Mouse (Mus musculus) neural tube, embryonic 13.5 days (tissue): ENCODE results near the gene Gabrq. TPM values are rescaled to one million over a fixed set of nuclear protein-coding genes. Genes with fewer than 3 reads are reported as not detected.
A peak's percentile ranks its signal among the peaks of the same experiment; 100 is the strongest.

Experiments
- ATAC-seq: fragments of 200-750 bp; cut with Nextera tagmentation; 2 replicates; pipeline ENCODE4 v1.8.0; 2017; ENCODE audit warnings: low read depth, mild to moderate bottlenecking, moderate TSS enrichment, moderate library complexity
- H3K27ac ChIP-seq: fragments of 300-500 bp; sonication (generic); replicated peaks from 2 replicates; pipeline ENCODE4 v1.5.1; 2015; ENCODE audit warnings: moderate library complexity, mild to moderate bottlenecking, inconsistent platforms
- H3K27me3 ChIP-seq: fragments of 300-500 bp; sonication (generic); 2 replicates; pipeline ENCODE4 v1.6.1; 2015; ENCODE audit warnings: mild to moderate bottlenecking, inconsistent platforms
- H3K36me3 ChIP-seq: fragments of 300-500 bp; sonication (generic); 2 replicates; pipeline ENCODE4 v1.6.1; 2015; ENCODE audit warnings: mild to moderate bottlenecking, inconsistent platforms
- H3K4me1 ChIP-seq: fragments of 300-500 bp; sonication (generic); replicated peaks from 2 replicates; pipeline ENCODE4 v1.6.1; 2015; ENCODE audit warnings: inconsistent platforms
- H3K4me2 ChIP-seq: fragments of 300-500 bp; sonication (generic); 2 replicates; pipeline ENCODE4 v1.6.1; 2015; ENCODE audit warnings: inconsistent platforms, mild to moderate bottlenecking, moderate library complexity
- H3K4me3 ChIP-seq: fragments of 300-500 bp; sonication (generic); 2 replicates; pipeline ENCODE4 v1.5.1; 2015; ENCODE audit warnings: mild to moderate bottlenecking, inconsistent platforms
- H3K9ac ChIP-seq: fragments of 300-500 bp; sonication (generic); 2 replicates; pipeline ENCODE4 v1.6.1; 2015; ENCODE audit warnings: moderate library complexity, mild to moderate bottlenecking, inconsistent platforms
- H3K9me3 ChIP-seq: fragments of 300-500 bp; sonication (generic); 2 replicates; pipeline ENCODE4 v1.6.1; 2016; ENCODE audit warnings: inconsistent platforms
- WGBS: fragments of 180-500 bp; shearing (Covaris S2); methylation state at CpG from one replicate; pipeline ENCODE4 v1.1.7; 2015; 5-methylcytosine and 5-hydroxymethylcytosine counted together
- polyA plus RNA-seq: library from polyadenylated mRNA; unstranded; fragments of >200 nt; fragmentation: Nextera tagmentation; extraction: Ambion mirVana; gene quantifications from 2 replicates; pipeline ENCODE4 v1.2.1, GENCODE M21; 2015

Gabrq gene
- 1.3 and 1.5 TPM in 2 replicates for polyA plus RNA-seq

DNA sequence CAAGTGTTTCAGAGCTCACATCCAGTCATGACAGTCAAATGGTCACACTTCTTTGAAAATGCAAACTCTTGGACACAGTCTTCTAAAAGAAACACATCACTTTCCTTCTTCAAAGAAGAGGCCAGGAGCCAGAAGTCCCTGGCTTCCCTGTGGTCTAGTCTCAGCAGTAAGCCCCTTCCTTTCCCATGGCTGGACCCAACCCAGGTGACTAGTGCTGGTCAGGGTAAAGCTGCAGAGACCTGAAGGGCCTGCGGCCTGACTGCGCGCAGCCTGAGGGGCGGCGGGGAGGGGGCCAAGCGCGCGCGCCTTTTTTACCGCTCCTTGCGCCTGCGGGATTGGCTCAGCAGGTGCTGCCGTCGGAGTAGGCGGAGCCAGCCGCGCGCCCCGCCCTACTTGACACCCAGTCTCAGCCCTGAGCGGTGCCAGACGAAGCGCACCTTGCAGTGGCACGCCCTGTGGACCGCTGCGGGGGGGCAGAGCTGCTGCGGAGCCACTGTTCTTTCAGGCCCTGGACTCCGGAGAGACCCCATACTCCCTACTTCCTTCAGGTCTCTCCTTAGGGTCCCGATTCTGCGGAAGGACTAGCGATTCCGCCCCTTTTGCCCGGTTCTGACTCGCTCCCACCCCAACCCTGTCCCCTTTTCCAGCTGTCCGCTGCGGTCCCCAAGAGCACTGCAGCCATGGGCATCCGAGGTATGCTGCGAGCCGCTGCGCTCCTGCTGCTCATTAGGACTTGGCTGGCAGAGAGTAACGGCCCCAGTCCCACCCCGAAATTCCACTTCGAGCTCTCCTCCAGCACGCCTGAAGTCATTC is at the start of gene Gabrq:
Gene Gabrq (plus strand): TSS at position 403 of the 813 bp plus-strand sequence.
- Histone ChIP-seq H3K4me2 (peak within 1 kb of the TSS; percentile 67), H3K4me3 (peak within 1 kb of the TSS; percentile 42), H3K27ac (no peak within 1 kb of the TSS), H3K9me3 (no peaks in the 10 kb centered on the region), H3K9ac (peak within 1 kb of the TSS; percentile 45; the same call in 1 of the 2 replicates), H3K36me3 (no peaks in the 10 kb centered on the region), H3K4me1 (0 out of 2 replicates have a peak, but pooled peaks cover 6% of the 10 kb centered on the region), H3K27me3 (peaks cover 5% of the 10 kb centered on the region; the same call in 1 of the 2 replicates)
- peak; percentile 90 for ATAC-seq
- WGBS: 20% methylated on average over 43 of the region's 43 CpGs

DNA sequence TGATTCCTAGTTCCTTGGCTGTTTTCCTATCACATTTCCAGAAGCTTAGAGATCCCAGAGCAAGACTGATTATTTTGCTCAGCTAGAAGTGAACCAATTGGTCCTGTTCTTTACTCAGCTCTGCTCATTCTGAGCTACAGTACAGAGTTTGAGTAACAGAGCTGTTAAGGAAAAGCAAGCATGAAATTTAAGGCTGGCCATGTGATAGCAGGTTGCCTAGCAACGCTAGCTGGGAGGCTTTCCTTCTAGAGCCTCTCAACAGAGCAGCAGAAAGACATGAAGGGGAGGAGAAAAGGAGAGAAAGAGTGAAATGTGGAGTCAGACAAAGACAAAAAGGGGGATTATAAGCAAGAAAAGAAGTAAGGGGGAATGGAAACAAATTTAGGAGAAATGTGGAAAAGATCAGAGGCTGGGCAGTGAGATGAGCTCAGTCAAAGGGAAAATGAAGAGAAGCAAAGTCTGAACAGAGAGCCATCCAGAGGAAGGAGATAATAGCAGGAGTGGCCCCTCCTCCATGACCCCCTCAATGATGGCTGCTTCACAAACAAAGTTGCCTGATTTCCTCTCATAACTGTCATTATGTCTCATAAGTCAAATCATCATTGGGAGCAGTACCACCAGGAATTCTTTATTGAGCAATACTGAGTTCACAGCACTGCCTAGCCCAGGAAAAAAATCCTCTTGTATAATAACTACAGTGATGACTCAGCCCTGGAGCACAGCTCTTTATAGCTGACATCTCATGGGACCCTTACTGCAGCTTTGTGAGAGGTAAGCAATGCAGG is 36.0 kb upstream of the Gabrq start:
- ATAC-seq: peak; percentile 94
- H3K9ac ChIP-seq: no peak overlapping the region
- H3K27ac ChIP-seq: no peak overlapping the region
- H3K9me3 ChIP-seq: no peaks in the 10 kb centered on the region
- H3K4me2 ChIP-seq: no peak overlapping the region
- peaks cover 9% of the 10 kb centered on the region; the same call in 1 of the 2 replicates for H3K4me1 ChIP-seq
- H3K36me3 ChIP-seq: no peaks in the 10 kb centered on the region
- H3K4me3 ChIP-seq: no peak overlapping the region
- H3K27me3 ChIP-seq: no peaks in the 10 kb centered on the region
- 22% methylated on average over 1 of the region's 1 CpGs for WGBS

DNA sequence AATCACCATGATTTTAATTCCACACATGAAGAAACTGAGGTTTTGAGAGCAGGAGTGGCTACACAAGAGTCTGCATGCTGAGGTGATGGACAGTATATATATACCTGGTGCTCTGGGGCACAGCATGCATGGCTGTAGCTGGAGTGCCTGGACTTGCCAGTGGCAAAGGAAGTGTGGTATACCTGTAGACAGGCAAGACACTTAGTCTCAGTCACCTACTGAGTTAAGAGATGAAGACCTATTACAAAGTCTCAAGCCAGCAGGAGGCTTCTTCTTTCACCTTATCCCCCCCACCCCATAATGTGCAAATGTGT is 35.5 kb upstream of the Gabrq start:
- no peaks in the 10 kb centered on the region for H3K9me3 ChIP-seq
- H3K36me3 ChIP-seq: no peaks in the 10 kb centered on the region
- H3K27me3 ChIP-seq: no peaks in the 10 kb centered on the region
- no peak for ATAC-seq
- H3K9ac ChIP-seq: no peak overlapping the region
- H3K27ac ChIP-seq: no peak overlapping the region
- no peak overlapping the region for H3K4me2 ChIP-seq
- H3K4me3 ChIP-seq: no peak overlapping the region
- peaks cover 9% of the 10 kb centered on the region; the same call in 1 of the 2 replicates for H3K4me1 ChIP-seq

DNA sequence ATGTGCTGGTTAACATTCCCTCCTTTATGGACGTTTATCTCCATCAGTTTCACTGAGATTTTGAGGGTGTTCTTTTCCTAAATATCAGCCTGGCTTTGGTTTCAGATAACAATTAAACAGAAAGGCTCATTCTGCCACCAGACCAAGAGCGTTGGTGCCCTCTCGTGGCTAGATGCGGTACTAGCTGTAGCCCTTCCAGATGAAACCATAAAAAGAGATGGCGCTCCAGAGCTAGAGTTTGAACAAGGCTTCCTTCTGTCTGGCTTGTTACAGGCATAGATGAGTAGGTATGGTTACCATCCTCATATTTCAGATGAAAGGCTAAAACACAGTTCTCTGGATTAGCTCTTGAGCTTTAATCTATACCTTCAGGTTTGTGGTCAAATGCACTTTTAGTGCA is 5.4 kb upstream of the Gabrq start:
- Histone ChIP-seq H3K9me3 (no peaks in the 10 kb centered on the region), H3K27me3 (peaks cover 5% of the 10 kb centered on the region; the same call in 1 of the 2 replicates), H3K36me3 (no peaks in the 10 kb centered on the region), H3K4me2 (no peak overlapping the region), H3K4me1 (no peaks in the 10 kb centered on the region), H3K27ac (no peak overlapping the region), H3K4me3 (no peak overlapping the region), H3K9ac (no peak overlapping the region)
- no peak for ATAC-seq
- 4% methylated on average over 5 of the region's 5 CpGs for WGBS

DNA sequence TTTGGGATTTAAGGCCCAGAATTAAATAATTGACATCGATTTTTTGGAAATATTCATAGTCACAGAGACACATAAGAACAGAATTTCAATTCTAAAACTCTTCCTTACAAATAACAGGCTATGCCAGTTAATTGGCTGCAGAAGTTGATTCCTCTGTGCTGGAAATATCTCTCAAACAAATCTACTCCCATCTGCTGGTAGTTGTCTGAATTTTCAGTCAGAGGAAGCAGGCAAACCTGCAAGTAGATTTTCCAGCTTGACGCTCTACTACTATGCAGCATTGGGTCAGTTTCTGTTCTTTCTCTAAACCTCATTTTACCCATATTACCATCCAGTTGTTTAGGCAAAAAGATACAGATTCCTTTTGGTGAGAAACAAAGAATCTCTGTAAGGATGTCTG is 1.7 kb upstream of the Gabrq start:
- WGBS: 72% methylated on average over 2 of the region's 2 CpGs
- no peaks in the 10 kb centered on the region for H3K36me3 ChIP-seq
- H3K4me3 ChIP-seq: no peak overlapping the region
- no peak for ATAC-seq
- H3K27ac ChIP-seq: no peak overlapping the region
- 0 out of 2 replicates have a peak, but pooled peaks cover 6% of the 10 kb centered on the region for H3K4me1 ChIP-seq
- H3K9ac ChIP-seq: no peak overlapping the region
- H3K9me3 ChIP-seq: no peaks in the 10 kb centered on the region
- H3K4me2 ChIP-seq: no peak overlapping the region
- peaks cover 5% of the 10 kb centered on the region; the same call in 1 of the 2 replicates for H3K27me3 ChIP-seq

DNA sequence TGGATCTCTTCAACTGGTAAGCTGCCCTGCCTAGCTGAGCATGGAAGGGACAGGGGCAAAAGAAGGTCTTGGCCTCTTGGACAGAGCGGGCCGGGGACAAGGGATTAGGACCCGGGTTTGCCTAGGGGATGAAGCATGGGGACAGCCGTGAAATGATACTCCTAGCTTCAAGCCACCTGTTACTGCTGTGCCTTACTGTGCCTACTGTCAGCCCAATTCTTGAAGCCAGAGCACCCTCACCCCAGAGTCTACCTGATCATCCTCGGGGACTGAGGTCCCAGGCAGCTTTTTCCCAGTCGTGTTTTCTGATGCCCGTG is 569 bp downstream of the Gabrq start:
- H3K4me1 ChIP-seq: 0 out of 2 replicates have a peak, but pooled peaks cover 6% of the 10 kb centered on the region
- H3K4me2 ChIP-seq: peak overlapping the region; percentile 67
- no peak overlapping the region for H3K9ac ChIP-seq
- H3K9me3 ChIP-seq: no peaks in the 10 kb centered on the region
- peaks cover 5% of the 10 kb centered on the region; the same call in 1 of the 2 replicates for H3K27me3 ChIP-seq
- WGBS: 44% methylated on average over 7 of the region's 7 CpGs
- peak overlapping the region; percentile 42 for H3K4me3 ChIP-seq
- H3K36me3 ChIP-seq: no peaks in the 10 kb centered on the region
- no peak overlapping the region for H3K27ac ChIP-seq
- ATAC-seq: peak; percentile 61

Other genes starting within 250 kb of the Gabrq start
- 20.1 and 21.6 TPM in 2 replicates for gene Gabra3, start 168.3 kb upstream of the Gabrq start, polyA plus RNA-seq
- 81.3 and 83.0 TPM in 2 replicates for gene Cetn2, start 93.2 kb downstream of the Gabrq start, polyA plus RNA-seq
- gene Nsdhl, start 93.4 kb downstream of the Gabrq start, polyA plus RNA-seq: 41.0 and 41.5 TPM in 2 replicates
- 1.0 and 1.4 TPM in 2 replicates for gene Zfp185, start 162.2 kb downstream of the Gabrq start, polyA plus RNA-seq
- gene Pnma5, start 211.9 kb downstream of the Gabrq start, polyA plus RNA-seq: not detected in 2 replicates
- gene Pnma3, start 239.6 kb downstream of the Gabrq start, polyA plus RNA-seq: 2.0 and 2.3 TPM in 2 replicates